Mouse (Mus musculus) CH12.LX (cell line): ENCODE data around the gene Adamts14. TPM values are rescaled to one million over a fixed set of nuclear protein-coding genes. Genes with fewer than 3 reads are reported as not detected.

ENCODE experiments used
- DNase-seq: peaks from one replicate; pipeline ENCODE4 v3.0.0-alpha.2; 2013; ENCODE audit errors: extremely low read depth
- H3K27ac ChIP-seq: 2 replicates; pipeline ENCODE4 v1.5.1; 2012; ENCODE audit warnings: low read depth, mild to moderate bottlenecking, control low read depth, moderate library complexity; ENCODE audit not compliant: insufficient read depth
- H3K27me3 ChIP-seq: replicated peaks from 2 replicates; pipeline ENCODE3; 2012; ENCODE audit warnings: inconsistent platforms
- H3K36me3 ChIP-seq, 2 experiments: replicated peaks in 1 of 2; 2 replicates each; pipeline versions ENCODE3 to v1.6.1; 2012; ENCODE audit warnings: inconsistent platforms in 1 of 2, low read length in 1 of 2, mild to moderate bottlenecking in 1 of 2, mixed read lengths in 1 of 2, moderate library complexity in 1 of 2; ENCODE audit not compliant: control insufficient read depth in 1 of 2, insufficient read depth in 1 of 2
- H3K4me1 ChIP-seq, 2 experiments: 2 replicates each; pipeline ENCODE4 v1.6.1; 2012; ENCODE audit warnings: inconsistent platforms in 1 of 2, moderate library complexity in 1 of 2; ENCODE audit not compliant: insufficient read depth in 2 of 2, control insufficient read depth in 1 of 2
- H3K4me2 ChIP-seq: 2 replicates; pipeline ENCODE4 v1.6.1; 2012; ENCODE audit warnings: low read depth, mild to moderate bottlenecking, control low read depth; ENCODE audit not compliant: poor library complexity, insufficient read depth, severe bottlenecking
- H3K4me3 ChIP-seq, 3 experiments: fragments of 150-350 bp in 1 of 3; sonication (generic) in 1 of 3; replicated peaks in 1 of 3; 2 replicates each; pipeline versions ENCODE3 to v1.5.1; 2011 to 2012; ENCODE audit warnings: low read depth in 2 of 3, low read length in 2 of 3, mild to moderate bottlenecking in 2 of 3, moderate library complexity in 2 of 3, control low read depth in 1 of 3, improper control_type of control experiment in 1 of 3, inconsistent platforms in 1 of 3, mixed read lengths in 1 of 3; ENCODE audit not compliant: poor library complexity in 1 of 3
- H3K79me2 ChIP-seq: replicated peaks from 2 replicates; pipeline ENCODE4 v1.6.1; 2012; ENCODE audit warnings: mild to moderate bottlenecking, moderate library complexity; ENCODE audit not compliant: control insufficient read depth, poor library complexity, insufficient read depth, severe bottlenecking; ENCODE audit errors: extremely low read depth
- H3K9ac ChIP-seq: 2 replicates; pipeline ENCODE4 v1.6.1; 2012; ENCODE audit warnings: low read depth, mild to moderate bottlenecking, control low read depth, moderate library complexity; ENCODE audit not compliant: insufficient read depth
- H3K9me3 ChIP-seq: replicated peaks from 2 replicates; pipeline ENCODE3; 2012; ENCODE audit warnings: low read length, inconsistent platforms, mixed read lengths
- CHD2 ChIP-seq: IDR thresholded peaks from 2 replicates; pipeline ENCODE4 v1.6.1; 2011; ENCODE audit warnings: low read length, improper control_type of control experiment
- CTCF ChIP-seq, 2 experiments: IDR thresholded peaks in 1 of 2; conservative IDR thresholded peaks in 1 of 2; 2 replicates each; pipeline ENCODE4 v1.5.1; 2011 to 2012; ENCODE audit warnings: low read depth in 2 of 2, low read length in 2 of 2, improper control_type of control experiment in 1 of 2, inconsistent platforms in 1 of 2, mild to moderate bottlenecking in 1 of 2, moderate library complexity in 1 of 2
- HCFC1 ChIP-seq: IDR thresholded peaks from 2 replicates; pipeline ENCODE4 v1.6.1; 2012; ENCODE audit warnings: low read depth, mild to moderate bottlenecking, inconsistent platforms, low read length, improper control_type of control experiment
- MAX ChIP-seq: IDR thresholded peaks from 2 replicates; pipeline ENCODE4 v1.6.1; 2011; ENCODE audit warnings: low read length, improper control_type of control experiment
- MYC ChIP-seq: IDR thresholded peaks from 2 replicates; pipeline ENCODE4 v1.6.1; 2011; ENCODE audit warnings: low read depth, mild to moderate bottlenecking, improper control_type of control experiment, low read length
- PAX5 ChIP-seq: IDR thresholded peaks from 2 replicates; pipeline ENCODE4 v1.6.1; 2012; ENCODE audit warnings: low read length, inconsistent platforms, mixed read lengths
- SIN3A ChIP-seq: IDR thresholded peaks from 2 replicates; pipeline ENCODE4 v1.6.1; 2012; ENCODE audit warnings: low read length, improper control_type of control experiment, inconsistent platforms
- TBP ChIP-seq: conservative IDR thresholded peaks from 2 replicates; pipeline ENCODE4 v1.6.1; 2011; ENCODE audit warnings: low read depth, low read length, improper control_type of control experiment
- USF1 ChIP-seq: IDR thresholded peaks from 2 replicates; pipeline ENCODE4 v1.6.1; 2014; ENCODE audit warnings: low read depth, mild to moderate bottlenecking, inconsistent platforms, low read length, improper control_type of control experiment
- USF2 ChIP-seq: conservative IDR thresholded peaks from 2 replicates; pipeline ENCODE4 v1.6.1; 2011; ENCODE audit warnings: low read depth, low read length, improper control_type of control experiment
- ZKSCAN1 ChIP-seq: IDR thresholded peaks from 2 replicates; pipeline ENCODE4 v1.6.1; 2012; ENCODE audit warnings: low read depth, inconsistent platforms, low read length, improper control_type of control experiment, borderline replicate concordance
- dilution Hi-C: fragments of 300-500 bp; cut with MboI; formaldehyde crosslinking; loops from 2 replicates; pipeline ENCODE4 v1.14.3; 2020; ENCODE audit warnings: low sequenced_read_pairs; ENCODE audit not compliant: extremely low pct_unique_long_range_greater_than_20kb, extremely low pct_ligation_motif_present
- in situ Hi-C: fragments of 300-500 bp; cut with MboI; formaldehyde crosslinking; loops from 3 replicates; pipeline ENCODE4 v1.14.3; 2019; ENCODE audit warnings: low sequenced_read_pairs, low pct_ligation_motif_present, low pct_unique_long_range_greater_than_20kb, mixed read lengths
- polyA plus RNA-seq: library from polyadenylated mRNA; unstranded; fragments of >175 nt; gene quantifications from 2 replicates; pipeline ENCODE4 v1.2.1, GENCODE M21; 2012; ENCODE audit warnings: low read depth; ENCODE audit not compliant: insufficient read length
- total RNA-seq, 2 experiments: library from RNA; depleted of rRNA; stranded (reverse); fragments of 300-350 nt in 1 of 2; fragments of >200 nt in 1 of 2; gene quantifications; 2 replicates each; pipeline ENCODE4 v1.2.3; 2012 to 2014

The Adamts14 gene
- total and polyA plus RNA-seq, 3 experiments: 1.2 to 2.7 (median 2.5) TPM

DNA sequence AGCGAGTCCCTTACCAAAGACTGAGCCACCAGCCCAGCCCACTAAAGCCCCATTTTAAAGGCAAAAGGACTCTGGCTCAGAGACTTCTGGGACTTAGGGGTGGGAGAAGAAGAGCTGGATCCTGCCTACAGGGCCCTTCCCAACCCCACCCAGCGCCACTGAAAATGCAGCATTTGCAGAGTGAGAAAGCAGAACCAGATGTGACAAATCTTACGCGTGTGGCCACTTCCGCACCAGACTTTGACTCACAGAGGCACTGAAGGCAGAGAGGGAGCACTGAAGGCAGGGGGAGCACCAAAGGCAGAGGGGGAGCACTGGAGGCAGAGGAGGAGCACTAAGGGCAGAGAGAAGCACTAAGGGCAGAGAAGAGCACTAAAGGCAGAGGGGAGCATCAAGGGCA lies 5.9 kb downstream of the Adamts14 start:
- no peak overlapping the region for H3K4me3 ChIP-seq
- no peaks in the 10 kb centered on the region for H3K27me3 ChIP-seq
- H3K36me3 ChIP-seq: no peaks in the 10 kb centered on the region
- in situ Hi-C loops: no loop called here
- no peak overlapping the region for H3K4me2 ChIP-seq
- no peaks in the 10 kb centered on the region for H3K79me2 ChIP-seq
- TF ChIP-seq HCFC1 (no peak), SIN3A (no peak)
- TF ChIP-seq, all 38 proteins: peak for 0
- dilution Hi-C loops: no loop called here
- H3K9ac ChIP-seq: no peak overlapping the region
- H3K9me3 ChIP-seq: peaks cover 3% of the 10 kb centered on the region
- H3K27ac ChIP-seq: no peak overlapping the region
- no peaks in the 10 kb centered on the region for H3K4me1 ChIP-seq
- no peak for DNase-seq

DNA sequence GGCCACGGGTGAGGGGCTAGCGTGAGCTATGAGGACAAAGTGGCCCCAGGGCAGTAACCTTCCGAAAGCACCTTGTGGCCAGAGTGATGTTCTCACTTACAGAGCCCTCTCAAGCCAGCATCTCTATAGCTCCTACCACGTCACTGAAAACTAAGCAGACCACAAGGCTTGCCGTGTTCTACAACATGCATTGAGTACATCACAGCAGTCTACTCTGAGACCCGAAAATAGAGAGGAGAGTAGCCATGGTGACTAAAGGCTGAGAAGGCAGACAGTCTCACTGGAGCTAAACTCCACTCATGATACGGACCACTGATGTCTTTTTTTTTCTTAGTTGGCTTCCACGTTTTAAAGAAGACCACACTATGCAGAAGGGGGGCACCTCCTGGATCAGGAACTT lies 9.6 kb downstream of the Adamts14 start:
- no peak overlapping the region for H3K9ac ChIP-seq
- no peak overlapping the region for H3K4me3 ChIP-seq
- H3K27ac ChIP-seq: no peak overlapping the region
- H3K4me1 ChIP-seq: peaks cover 6 to 9% of the 10 kb centered on the region in 2 experiments; a peak in 2 of 4 replicates
- no peaks in the 10 kb centered on the region for H3K79me2 ChIP-seq
- dilution Hi-C loops (no loop called here), in situ Hi-C loops (no loop called here)
- peaks cover 2% of the 10 kb centered on the region for H3K27me3 ChIP-seq
- peaks cover 3% of the 10 kb centered on the region for H3K9me3 ChIP-seq
- no peak for DNase-seq
- H3K4me2 ChIP-seq: no peak overlapping the region
- H3K36me3 ChIP-seq: no peaks in the 10 kb centered on the region
- no peak for TF ChIP-seq USF2
- no peak for TF ChIP-seq MAX
- no peak for TF ChIP-seq ZKSCAN1
- no peak for TF ChIP-seq USF1
- no peak for TF ChIP-seq MYC
- TF ChIP-seq HCFC1: no peak
- TF ChIP-seq CHD2: no peak
- TF ChIP-seq CTCF (conservative IDR thresholded peaks at IDR 0.05 in 1 of 2, IDR thresholded peaks at IDR 0.05 in 1 of 2; ENCODE audit: low read depth in 2 of 2, low read length in 2 of 2): no peak

DNA sequence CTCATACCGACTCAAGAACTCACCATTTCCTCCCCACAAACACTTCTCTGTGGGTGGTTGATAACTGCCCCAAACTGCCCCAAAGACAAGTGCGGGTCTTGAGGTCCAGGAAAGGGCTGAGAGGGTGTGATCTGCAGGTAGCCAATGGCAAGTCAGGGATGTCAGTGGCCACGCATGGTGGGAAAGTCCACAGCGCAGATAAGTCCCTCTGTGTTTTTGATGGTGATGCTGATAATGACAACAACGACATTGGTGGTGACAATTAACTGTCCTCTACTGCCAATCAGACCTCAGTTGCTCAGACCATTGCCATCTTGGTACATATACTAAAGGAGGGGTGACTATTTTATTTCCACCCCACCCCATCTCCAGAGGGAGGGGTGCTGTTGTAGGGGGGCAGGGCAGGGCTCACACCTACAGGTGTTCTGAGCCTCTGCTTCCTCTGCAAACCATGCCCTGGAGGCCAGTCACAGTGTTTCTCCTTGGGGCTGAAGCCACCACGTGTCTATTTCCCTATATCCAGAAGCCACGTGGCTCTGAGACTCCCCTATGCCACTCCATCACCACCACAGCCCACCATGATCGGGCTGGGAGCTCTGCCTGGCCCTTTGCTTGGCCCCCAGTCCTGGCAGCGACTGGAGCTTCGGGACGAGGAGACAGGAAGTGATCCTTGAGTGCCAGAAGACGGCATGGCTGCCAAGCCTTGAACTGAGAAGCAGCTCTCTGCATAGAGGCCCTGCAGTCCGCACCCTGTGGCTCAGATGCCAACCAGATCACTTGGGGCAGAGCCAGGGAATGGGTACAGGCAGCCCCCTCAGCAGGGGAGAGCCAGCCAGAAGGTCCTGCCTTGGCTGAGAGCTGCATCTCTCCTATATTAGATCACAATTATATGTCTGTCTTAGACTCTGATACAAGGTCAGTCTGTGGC lies 11.7 kb downstream of the Adamts14 start:
- Histone ChIP-seq H3K27ac (no peak overlapping the region), H3K79me2 (no peaks in the 10 kb centered on the region), H3K9me3 (peaks cover 9% of the 10 kb centered on the region), H3K4me1 (peaks cover 6 to 9% of the 10 kb centered on the region in 2 experiments; a peak in 2 of 4 replicates), H3K36me3 (no peaks in the 10 kb centered on the region), H3K4me2 (no peak overlapping the region), H3K9ac (no peak overlapping the region), H3K27me3 (peaks cover 4% of the 10 kb centered on the region), H3K4me3 (no peak overlapping the region)
- in situ Hi-C loops (no loop called here), dilution Hi-C loops (no loop called here)
- TF ChIP-seq MAX: 0 out of 2 replicates have a peak, but pooled peaks have one; percentile 32
- no peak for TF ChIP-seq PAX5
- no peak for TF ChIP-seq TBP
- DNase-seq: no peak
